Mouse (Mus musculus): ENCODE measurements around the gene C1s2.

- TF ChIP-seq CTCF (IDR thresholded peaks at IDR 0.05; ENCODE audit: low read depth) (no peak), EP300 (IDR thresholded peaks at IDR 0.05; ENCODE audit: low read depth) (no peak)
Observed at GRCm38 (mm10) chr6:124588771-124589170, 47.1 kb downstream of the C1s2 start.
